Mouse (Mus musculus) heart, embryonic 11.5 days (tissue): ENCODE data around the gene Creb3l4. TPM values are rescaled to one million over a fixed set of nuclear protein-coding genes. Genes with fewer than 3 reads are reported as not detected.

Experiments used
- ATAC-seq: fragments of 200-750 bp; cut with Nextera tagmentation; replicated peaks from 2 replicates; pipeline ENCODE4 v1.8.0; 2017; ENCODE audit warnings: moderate library complexity; ENCODE audit not compliant: insufficient number of reproducible peaks, low FRiP score, low TSS enrichment
- H3K27ac ChIP-seq: fragments of 300-500 bp; sonication (generic); 2 replicates; pipeline ENCODE4 v1.5.1; 2014; ENCODE audit warnings: mild to moderate bottlenecking, low read depth, low read length
- H3K27me3 ChIP-seq: fragments of 300-500 bp; sonication (generic); 2 replicates; pipeline ENCODE4 v1.6.1; 2014; ENCODE audit warnings: mild to moderate bottlenecking, low read length, mixed read lengths; ENCODE audit not compliant: control insufficient read depth, insufficient read depth
- H3K36me3 ChIP-seq: fragments of 300-500 bp; sonication (generic); 2 replicates; pipeline ENCODE4 v1.6.1; 2014; ENCODE audit warnings: mild to moderate bottlenecking, low read length, moderate library complexity, mixed read lengths; ENCODE audit not compliant: control insufficient read depth, insufficient read depth
- H3K4me1 ChIP-seq: fragments of 300-500 bp; sonication (generic); 2 replicates; pipeline ENCODE4 v1.6.1; 2014; ENCODE audit warnings: low read length; ENCODE audit not compliant: control insufficient read depth, insufficient read depth
- H3K4me2 ChIP-seq: fragments of 300-500 bp; sonication (generic); 2 replicates; pipeline ENCODE4 v1.6.1; 2014; ENCODE audit warnings: mild to moderate bottlenecking, moderate library complexity
- H3K4me3 ChIP-seq: fragments of 300-500 bp; sonication (generic); 2 replicates; pipeline ENCODE4 v1.5.1; 2014; ENCODE audit warnings: low read depth, low read length
- H3K9ac ChIP-seq: fragments of 300-500 bp; sonication (generic); 2 replicates; pipeline ENCODE4 v1.6.1; 2014; ENCODE audit warnings: mild to moderate bottlenecking, low read depth, low read length, moderate library complexity
- H3K9me3 ChIP-seq: fragments of 300-500 bp; sonication (generic); replicated peaks from 2 replicates; pipeline ENCODE4 v1.6.1; 2016; ENCODE audit warnings: low read length; ENCODE audit not compliant: control insufficient read depth
- WGBS: fragments of 180-500 bp; shearing (Covaris S2); extraction: QIAGEN DNeasy Blood & Tissue Kit; methylation state at CpG from one replicate; pipeline ENCODE4 v1.1.7; 2014; ENCODE audit not compliant: insufficient replicate concordance; 5-methylcytosine and 5-hydroxymethylcytosine counted together
- polyA plus RNA-seq: library from polyadenylated mRNA; unstranded; fragments of >200 nt; fragmentation: Nextera tagmentation; extraction: Ambion mirVana; gene quantifications from 2 replicates; pipeline ENCODE4 v1.2.1, GENCODE M21; 2014

Creb3l4 gene
- polyA plus RNA-seq, 1 experiment from 2014 or later: 2.6 TPM

DNA sequence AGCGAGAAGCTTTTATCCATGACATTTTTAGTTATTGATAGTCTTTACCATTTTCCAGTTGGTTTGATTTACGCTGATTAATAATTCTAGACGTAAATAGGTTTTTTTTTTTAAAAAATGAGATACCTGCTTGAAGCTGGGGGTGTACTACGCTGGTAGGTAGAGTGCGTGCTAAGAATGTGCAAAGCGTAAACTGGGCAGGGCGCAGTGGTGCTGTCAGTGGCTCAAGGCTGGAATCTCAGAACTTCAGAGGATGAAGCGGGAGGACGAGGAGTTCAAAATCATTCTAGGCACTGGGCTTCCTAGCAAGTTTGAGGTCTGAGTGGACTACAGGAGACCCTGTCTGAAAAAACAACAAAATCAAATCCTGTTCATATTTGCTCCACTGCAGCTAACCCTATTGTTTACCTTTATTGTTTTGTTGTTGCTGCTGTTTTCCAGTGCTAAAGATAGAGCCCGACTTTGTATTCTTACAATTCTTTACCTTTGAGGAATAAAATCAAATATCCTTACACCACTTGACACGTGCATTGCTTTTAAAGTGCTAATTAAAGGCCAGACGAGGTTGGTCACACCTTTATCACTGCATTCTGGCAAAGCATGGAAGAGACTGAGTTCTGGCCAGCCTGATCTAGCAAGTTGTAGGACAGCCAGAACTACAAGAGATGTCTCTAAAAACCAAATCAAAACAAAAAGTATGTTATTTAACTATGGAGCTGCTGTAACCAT is 29.2 kb downstream of the Creb3l4 start:
- peak overlapping the region; percentile 46; the same call in 1 of the 2 replicates for H3K27ac ChIP-seq
- H3K36me3 ChIP-seq: peaks cover 11% of the 10 kb centered on the region
- ATAC-seq: no peak
- peaks cover 12% of the 10 kb centered on the region for H3K4me1 ChIP-seq
- peak overlapping the region; percentile 88 for H3K4me2 ChIP-seq
- H3K27me3 ChIP-seq: no peaks in the 10 kb centered on the region
- H3K9me3 ChIP-seq: no peaks in the 10 kb centered on the region
- WGBS: 10% methylated on average over 12 of the region's 12 CpGs
- peak overlapping the region; percentile 88 for H3K4me3 ChIP-seq
- H3K9ac ChIP-seq: peak overlapping the region; percentile 93

DNA sequence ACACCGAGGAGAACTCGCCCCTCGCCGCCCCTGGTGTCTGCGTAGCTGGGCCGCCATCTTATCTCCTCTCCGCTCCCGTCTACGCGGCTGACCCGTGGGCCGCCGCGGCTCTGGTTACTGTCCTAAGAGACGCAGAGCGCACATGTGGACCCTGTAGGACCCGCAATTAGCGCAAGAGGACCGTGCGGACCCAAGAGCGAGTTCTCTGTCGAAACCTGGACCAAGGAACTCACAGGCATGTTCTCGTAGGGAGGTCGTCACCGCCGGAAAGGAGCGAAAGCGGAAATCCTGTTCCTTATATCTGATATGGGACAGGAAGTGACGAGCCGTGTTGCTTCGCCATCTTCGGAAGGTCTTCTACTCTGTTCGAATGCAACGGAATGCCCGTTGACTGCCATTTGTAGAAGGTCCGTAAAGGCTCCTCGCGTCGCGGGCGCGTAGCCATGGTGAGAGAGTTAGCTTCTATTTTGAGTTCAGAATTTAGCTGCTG is 29.9 kb downstream of the Creb3l4 start, which contains the start of the genes Rps27 and Rab13:
Gene Rps27 (minus strand): TSS at position 275 of the 490 bp plus-strand sequence.
Gene Rab13 (plus strand): TSS at position 319 of the 490 bp plus-strand sequence.
- Histone ChIP-seq H3K9ac (peak within 1 kb of the TSS; percentile 93), H3K4me1 (peaks cover 12% of the 10 kb centered on the region), H3K4me2 (peak within 1 kb of the TSS; percentile 88), H3K36me3 (peaks cover 14% of the 10 kb centered on the region), H3K27me3 (no peaks in the 10 kb centered on the region), H3K27ac (peak within 1 kb of the TSS; percentile 93), H3K9me3 (no peaks in the 10 kb centered on the region), H3K4me3 (peak within 1 kb of the TSS; percentile 88)
- under 1% methylated on average over 42 of the region's 42 CpGs for WGBS
- ATAC-seq: peak; percentile 79

DNA sequence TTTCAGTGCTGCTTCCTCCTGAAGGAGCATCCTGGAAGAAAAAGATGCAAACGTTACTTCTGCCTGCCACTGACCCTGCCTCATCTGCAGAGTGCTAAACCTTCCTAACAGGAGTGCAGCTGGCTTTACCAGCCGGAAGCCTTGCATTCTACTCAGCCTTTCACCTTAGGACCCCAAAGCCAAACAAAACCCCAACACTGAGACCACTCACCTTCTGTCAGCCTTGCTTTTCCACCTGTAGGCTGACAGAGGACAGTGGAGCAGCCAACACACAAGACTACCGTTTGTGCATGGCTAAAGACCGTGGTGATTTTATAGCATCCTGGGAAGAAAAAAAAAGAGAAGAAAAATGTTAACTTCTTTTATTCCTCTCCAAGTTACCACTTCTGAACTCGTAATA is 30.6 kb downstream of the Creb3l4 start:
- Histone ChIP-seq H3K27ac (peak overlapping the region; percentile 93; the same call in 1 of the 2 replicates), H3K36me3 (peaks cover 18% of the 10 kb centered on the region), H3K27me3 (no peaks in the 10 kb centered on the region), H3K9me3 (no peaks in the 10 kb centered on the region), H3K4me1 (peaks cover 12% of the 10 kb centered on the region), H3K4me2 (peak overlapping the region; percentile 88), H3K9ac (peak overlapping the region; percentile 93), H3K4me3 (peak overlapping the region; percentile 88)
- 14% methylated on average over 5 of the region's 5 CpGs for WGBS
- no peak for ATAC-seq

GRCm38 (mm10) chr3:90211475-90212398 is 31.6 kb downstream of the Creb3l4 start:
- peak overlapping the region; percentile 49 for H3K9ac ChIP-seq
- H3K27me3 ChIP-seq: no peaks in the 10 kb centered on the region
- H3K4me1 ChIP-seq: peaks cover 12% of the 10 kb centered on the region
- H3K9me3 ChIP-seq: no peaks in the 10 kb centered on the region
- H3K27ac ChIP-seq: peak overlapping the region; percentile 31; the same call in 1 of the 2 replicates
- ATAC-seq: no peak
- WGBS: 69% methylated on average over 13 of the region's 13 CpGs
- peaks cover 18% of the 10 kb centered on the region for H3K36me3 ChIP-seq
- H3K4me2 ChIP-seq: peak overlapping the region; percentile 88
- H3K4me3 ChIP-seq: peak overlapping the region; percentile 88; the same call in 1 of the 2 replicates

- Histone ChIP-seq H3K27ac (no peak overlapping the region), H3K27me3 (no peaks in the 10 kb centered on the region), H3K9me3 (no peaks in the 10 kb centered on the region), H3K9ac (no peak overlapping the region), H3K4me2 (no peak overlapping the region), H3K36me3 (peaks cover 18% of the 10 kb centered on the region), H3K4me1 (peaks cover 12% of the 10 kb centered on the region), H3K4me3 (no peak overlapping the region)
- ATAC-seq: no peak
- WGBS: 93% methylated on average over 5 of the region's 5 CpGs
These were observed 33.3 kb downstream of the Creb3l4 start for GRCm38 (mm10) chr3:90209908-90210566.

- 85% methylated on average over 2 of the region's 2 CpGs for WGBS
- no peak overlapping the region for H3K27ac ChIP-seq
- H3K4me2 ChIP-seq: no peak overlapping the region
- no peak overlapping the region for H3K9ac ChIP-seq
- no peaks in the 10 kb centered on the region for H3K9me3 ChIP-seq
- no peak overlapping the region for H3K4me3 ChIP-seq
- H3K27me3 ChIP-seq: no peaks in the 10 kb centered on the region
- H3K36me3 ChIP-seq: peaks cover 18% of the 10 kb centered on the region
- ATAC-seq: no peak
- peaks cover 12% of the 10 kb centered on the region for H3K4me1 ChIP-seq
These were observed 34.6 kb downstream of the Creb3l4 start for GRCm38 (mm10) chr3:90208662-90209061.

DNA sequence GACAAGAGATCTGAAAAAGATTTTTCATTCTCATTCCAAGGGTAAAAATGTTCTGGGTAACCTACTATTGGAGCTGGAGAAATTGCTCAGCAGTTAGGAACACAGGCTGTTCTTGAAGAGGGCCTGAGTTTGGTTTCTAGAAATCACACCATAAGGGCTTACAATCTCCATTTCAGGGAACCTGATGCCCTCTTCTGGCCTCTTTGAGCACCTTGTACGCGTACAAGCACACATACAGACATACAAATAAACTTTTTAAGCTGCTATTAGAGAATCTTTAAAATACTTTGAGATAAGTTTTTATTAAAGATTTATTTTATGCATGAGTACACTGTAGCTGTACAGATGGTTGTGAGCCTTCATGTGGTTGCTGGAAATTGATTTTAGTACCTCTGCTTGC is 38.7 kb downstream of the Creb3l4 start:
- 94% methylated on average over 2 of the region's 2 CpGs for WGBS
- no peak overlapping the region for H3K9ac ChIP-seq
- ATAC-seq: no peak
- no peaks in the 10 kb centered on the region; the same call in 1 of the 2 replicates for H3K4me1 ChIP-seq
- no peaks in the 10 kb centered on the region for H3K27me3 ChIP-seq
- no peak overlapping the region for H3K4me3 ChIP-seq
- H3K9me3 ChIP-seq: no peaks in the 10 kb centered on the region
- no peak overlapping the region for H3K27ac ChIP-seq
- H3K36me3 ChIP-seq: peaks cover 7% of the 10 kb centered on the region; the same call in 1 of the 2 replicates
- H3K4me2 ChIP-seq: no peak overlapping the region

GRCm38 (mm10) chr3:90203619-90204018 is 39.7 kb downstream of the Creb3l4 start:
- 41% methylated on average over 5 of the region's 5 CpGs for WGBS
- no peak overlapping the region for H3K9ac ChIP-seq
- H3K4me1 ChIP-seq: no peaks in the 10 kb centered on the region; the same call in 1 of the 2 replicates
- ATAC-seq: no peak
- H3K9me3 ChIP-seq: no peaks in the 10 kb centered on the region
- no peak overlapping the region for H3K27ac ChIP-seq
- no peak overlapping the region for H3K4me2 ChIP-seq
- H3K4me3 ChIP-seq: no peak overlapping the region
- peaks cover 6% of the 10 kb centered on the region; the same call in 1 of the 2 replicates for H3K36me3 ChIP-seq
- no peaks in the 10 kb centered on the region for H3K27me3 ChIP-seq
